Mouse (Mus musculus) spleen, postnatal 10 days (tissue): ENCODE measurements around the gene Gm4871.

Source experiments
- DNase-seq, 2 experiments: peaks; one replicate each; pipeline ENCODE4 v3.0.0; 2021 to 2022; ENCODE audit warnings: low spot score in 2 of 2

Gm4871 gene

GRCm38 (mm10) chr5:144998491-144998890 lies 34.1 kb downstream of the Gm4871 start:
- peak in 1 of 2 experiments; percentile 21 for DNase-seq

GRCm38 (mm10) chr5:144990481-144990880 lies 42.1 kb downstream of the Gm4871 start:
- DNase-seq, result no peak

GRCm38 (mm10) chr5:144990051-144990450 lies 42.5 kb downstream of the Gm4871 start:
- DNase-seq, result no peak

GRCm38 (mm10) chr5:144989061-144989405 lies 43.5 kb downstream of the Gm4871 start:
- DNase-seq, result no peak

- peak in 1 of 2 experiments; percentile 20 for DNase-seq
Measured at GRCm38 (mm10) chr5:144988340-144989060, 44.1 kb downstream of the Gm4871 start.

GRCm38 (mm10) chr5:144987561-144987960 lies 45.0 kb downstream of the Gm4871 start:
- DNase-seq, result no peak

- DNase-seq, result no peak
Measured at GRCm38 (mm10) chr5:144984839-144985238, 47.7 kb downstream of the Gm4871 start.

- DNase-seq, result peak in 1 of 2 experiments; percentile 31
Measured at GRCm38 (mm10) chr5:144983227-144983626, 49.3 kb downstream of the Gm4871 start.
